Mouse (Mus musculus) erythroblast, embryonic 14.5 days (primary cell): Measurements from ENCODE around the gene Bbs5. TPM values are rescaled to one million over a fixed set of nuclear protein-coding genes. Genes with fewer than 3 reads are reported as not detected.
A peak's percentile ranks its signal among the peaks of the same experiment; 100 is the strongest.

ENCODE experiments used
- H3K27me3 ChIP-seq: 2 replicates; pipeline ENCODE4 v1.6.1; 2012; ENCODE audit warnings: inconsistent platforms; ENCODE audit not compliant: control insufficient read depth
- H3K36me3 ChIP-seq: 2 replicates; pipeline ENCODE4 v1.6.1; 2012; ENCODE audit warnings: mild to moderate bottlenecking, inconsistent platforms; ENCODE audit not compliant: control insufficient read depth
- H3K4me1 ChIP-seq: 2 replicates; pipeline ENCODE4 v1.6.1; 2012; ENCODE audit warnings: inconsistent platforms; ENCODE audit not compliant: control insufficient read depth
- H3K4me3 ChIP-seq: replicated peaks from 2 replicates; pipeline ENCODE3; 2012; ENCODE audit warnings: moderate library complexity, mild to moderate bottlenecking, inconsistent platforms
- H3K9me3 ChIP-seq: 2 replicates; pipeline ENCODE4 v1.6.1; 2012; ENCODE audit warnings: low read length, inconsistent platforms, mixed read lengths; ENCODE audit not compliant: control insufficient read depth
- GATA1 ChIP-seq: IDR thresholded peaks from 2 replicates; pipeline ENCODE4 v1.6.1; 2012; ENCODE audit warnings: low read length, inconsistent platforms, mixed read lengths
- TAL1 ChIP-seq: IDR thresholded peaks from 3 replicates; pipeline ENCODE4 v1.6.1; 2012; ENCODE audit warnings: low read length, inconsistent platforms, mixed read lengths
- polyA plus RNA-seq: library from polyadenylated mRNA; stranded (reverse); fragments of >175 nt; gene quantifications from 2 replicates; pipeline ENCODE4 v1.2.3, GENCODE M21; 2012

Bbs5 gene
- polyA plus RNA-seq, 1 experiment = not detected

- TF ChIP-seq GATA1 (no peak), TAL1 (no peak)
- H3K36me3 ChIP-seq = peaks cover 4% of the 10 kb centered on the region
Observed at GRCm38 (mm10) chr2:69683036-69683805, 36.2 kb downstream of the Bbs5 start.

GRCm38 (mm10) chr2:69684488-69684887 lies 37.5 kb downstream of the Bbs5 start:
- Histone ChIP-seq H3K27me3 (no peaks in the 10 kb centered on the region), H3K9me3 (no peaks in the 10 kb centered on the region), H3K36me3 (peaks cover 5% of the 10 kb centered on the region), H3K4me3 (no peak overlapping the region), H3K4me1 (no peaks in the 10 kb centered on the region)
- TF ChIP-seq TAL1 (no peak), GATA1 (no peak)

More at GRCm38 (mm10) chr2:69683036-69683805, 36.2 kb downstream of the Bbs5 start:
- no peak overlapping the region for H3K4me3 ChIP-seq
- H3K27me3 ChIP-seq = no peaks in the 10 kb centered on the region
- no peaks in the 10 kb centered on the region for H3K4me1 ChIP-seq
- H3K9me3 ChIP-seq = no peaks in the 10 kb centered on the region

- Histone ChIP-seq H3K9me3 (no peaks in the 10 kb centered on the region), H3K4me3 (no peak overlapping the region), H3K4me1 (no peaks in the 10 kb centered on the region), H3K36me3 (peaks cover 19% of the 10 kb centered on the region), H3K27me3 (no peaks in the 10 kb centered on the region)
- TF ChIP-seq GATA1 (no peak), TAL1 (no peak)
Observed at GRCm38 (mm10) chr2:69690214-69690613, 43.2 kb downstream of the Bbs5 start.

- no peak overlapping the region for H3K4me3 ChIP-seq
- H3K27me3 ChIP-seq = no peaks in the 10 kb centered on the region
- TF ChIP-seq TAL1 (no peak), GATA1 (no peak)
- H3K4me1 ChIP-seq = no peaks in the 10 kb centered on the region
- peaks cover 19% of the 10 kb centered on the region for H3K36me3 ChIP-seq
- no peaks in the 10 kb centered on the region for H3K9me3 ChIP-seq
Observed at GRCm38 (mm10) chr2:69690843-69691242, 43.9 kb downstream of the Bbs5 start.

GRCm38 (mm10) chr2:69693501-69693900 lies 46.5 kb downstream of the Bbs5 start:
- Histone ChIP-seq H3K4me1 (no peaks in the 10 kb centered on the region), H3K36me3 (peaks cover 15% of the 10 kb centered on the region), H3K9me3 (no peaks in the 10 kb centered on the region), H3K4me3 (no peak overlapping the region), H3K27me3 (no peaks in the 10 kb centered on the region)
- no peak for TF ChIP-seq TAL1
- no peak for TF ChIP-seq GATA1

GRCm38 (mm10) chr2:69700446-69700845 lies 53.5 kb downstream of the Bbs5 start:
- H3K4me1 ChIP-seq = no peaks in the 10 kb centered on the region
- H3K9me3 ChIP-seq = no peaks in the 10 kb centered on the region
- no peak overlapping the region for H3K4me3 ChIP-seq
- H3K27me3 ChIP-seq = no peaks in the 10 kb centered on the region
- TF ChIP-seq TAL1 (no peak), GATA1 (no peak)
- peaks cover 15% of the 10 kb centered on the region for H3K36me3 ChIP-seq

- peaks cover 5% of the 10 kb centered on the region for H3K27me3 ChIP-seq
Observed at GRCm38 (mm10) chr2:69712171-69712570, 65.2 kb downstream of the Bbs5 start.

GRCm38 (mm10) chr2:69712981-69713625 lies 66.1 kb downstream of the Bbs5 start, which contains the start of gene Fastkd1:
Gene Fastkd1, minus strand, starts transcription at chr2:69713516.
- TF ChIP-seq GATA1 (no peak), TAL1 (no peak)
- Histone ChIP-seq H3K4me1 (peaks cover 17% of the 10 kb centered on the region), H3K36me3 (no peaks in the 10 kb centered on the region), H3K4me3 (peak within 1 kb of the TSS; percentile 88), H3K9me3 (no peaks in the 10 kb centered on the region), H3K27me3 (peaks cover 5% of the 10 kb centered on the region)

More at GRCm38 (mm10) chr2:69712171-69712570, 65.2 kb downstream of the Bbs5 start:
- Histone ChIP-seq H3K9me3 (no peaks in the 10 kb centered on the region), H3K4me1 (peaks cover 17% of the 10 kb centered on the region), H3K36me3 (peaks cover 1% of the 10 kb centered on the region; the same call in 1 of the 2 replicates), H3K4me3 (no peak overlapping the region)
- TF ChIP-seq GATA1 (no peak), TAL1 (no peak)

GRCm38 (mm10) chr2:69713626-69714014 lies 66.6 kb downstream of the Bbs5 start:
- TF ChIP-seq TAL1 (no peak), GATA1 (no peak)
- Histone ChIP-seq H3K27me3 (peaks cover 8% of the 10 kb centered on the region), H3K4me1 (peaks cover 17% of the 10 kb centered on the region), H3K4me3 (peak overlapping the region; percentile 88), H3K9me3 (no peaks in the 10 kb centered on the region), H3K36me3 (no peaks in the 10 kb centered on the region)
